Mouse (Mus musculus) intestine, embryonic 15.5 days (tissue): ENCODE data around the gene Spindoc. TPM values are rescaled to one million over a fixed set of nuclear protein-coding genes. Genes with fewer than 3 reads are reported as not detected.

Experiments
- ATAC-seq: fragments of 200-750 bp; cut with Nextera tagmentation; 2 replicates; pipeline ENCODE4 v1.8.0; 2017; ENCODE audit warnings: moderate TSS enrichment, moderate library complexity
- H3K27ac ChIP-seq: fragments of 300-500 bp; sonication (generic); 2 replicates; pipeline ENCODE4 v1.5.1; 2015; ENCODE audit warnings: mild to moderate bottlenecking, inconsistent platforms
- H3K27me3 ChIP-seq: fragments of 300-500 bp; sonication (generic); replicated peaks from 2 replicates; pipeline ENCODE4 v1.6.1; 2015; ENCODE audit warnings: inconsistent platforms
- H3K36me3 ChIP-seq: fragments of 300-500 bp; sonication (generic); 2 replicates; pipeline ENCODE4 v1.6.1; 2015; ENCODE audit warnings: inconsistent platforms
- H3K4me1 ChIP-seq: fragments of 300-500 bp; sonication (generic); replicated peaks from 2 replicates; pipeline ENCODE4 v1.6.1; 2015; ENCODE audit warnings: inconsistent platforms
- H3K4me2 ChIP-seq: fragments of 300-500 bp; sonication (generic); replicated peaks from 2 replicates; pipeline ENCODE4 v1.6.1; 2015; ENCODE audit warnings: mild to moderate bottlenecking, inconsistent platforms
- H3K4me3 ChIP-seq: fragments of 300-500 bp; sonication (generic); replicated peaks from 2 replicates; pipeline ENCODE4 v1.5.1; 2015; ENCODE audit warnings: inconsistent platforms
- H3K9ac ChIP-seq: fragments of 300-500 bp; sonication (generic); 2 replicates; pipeline ENCODE4 v1.6.1; 2015; ENCODE audit warnings: inconsistent platforms
- H3K9me3 ChIP-seq: fragments of 300-500 bp; sonication (generic); 2 replicates; pipeline ENCODE4 v1.6.1; 2016; ENCODE audit warnings: inconsistent platforms
- WGBS: fragments of 180-500 bp; shearing (Covaris S2); methylation state at CpG from one replicate; pipeline ENCODE4 v1.1.7; 2015; 5-methylcytosine and 5-hydroxymethylcytosine counted together
- polyA plus RNA-seq: library from polyadenylated mRNA; unstranded; fragments of >200 nt; fragmentation: Nextera tagmentation; extraction: Ambion mirVana; gene quantifications from 2 replicates; pipeline ENCODE4 v1.2.1, GENCODE M21; 2015

Gene Spindoc
- polyA plus RNA-seq, 1 experiment from 2014 or later, result 20.5 TPM

DNA sequence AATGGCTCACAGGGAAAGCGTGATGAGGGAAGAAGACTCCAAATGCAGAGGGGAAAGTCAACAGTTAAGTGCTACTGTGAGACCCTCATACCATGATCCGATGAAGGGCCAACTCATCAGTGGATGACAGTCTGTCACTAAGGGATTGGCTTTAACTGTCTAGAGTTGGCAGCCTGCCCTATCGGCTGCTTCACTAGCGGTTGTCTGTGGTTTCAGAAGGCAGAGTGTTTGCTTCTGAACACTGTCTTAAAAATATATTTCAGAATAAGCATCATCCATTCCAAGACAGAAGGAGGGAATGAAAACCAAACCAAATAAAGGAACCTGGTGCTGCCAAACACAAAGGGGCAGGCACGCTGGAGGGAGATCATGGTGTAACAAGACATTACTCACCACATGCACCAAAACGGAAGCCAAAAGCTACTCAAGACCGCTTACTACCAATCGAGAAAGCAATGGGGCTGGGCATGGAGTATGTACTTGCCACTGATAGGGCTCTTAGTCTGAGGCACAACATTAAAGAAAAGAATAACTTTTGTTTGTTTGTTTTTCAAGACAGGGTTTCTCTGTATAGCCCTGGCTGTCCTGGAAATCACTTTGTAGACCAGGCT, 67.7 kb downstream of the Spindoc start:
- no peaks in the 10 kb centered on the region for H3K27me3 ChIP-seq
- ATAC-seq, result no peak
- H3K4me3 ChIP-seq, result no peak overlapping the region
- WGBS, result 69% methylated on average over 8 of the region's 8 CpGs
- H3K9me3 ChIP-seq, result no peaks in the 10 kb centered on the region
- H3K27ac ChIP-seq, result no peak overlapping the region
- H3K4me2 ChIP-seq, result no peak overlapping the region
- H3K36me3 ChIP-seq, result no peaks in the 10 kb centered on the region
- no peak overlapping the region for H3K9ac ChIP-seq
- H3K4me1 ChIP-seq, result peaks cover 14% of the 10 kb centered on the region

DNA sequence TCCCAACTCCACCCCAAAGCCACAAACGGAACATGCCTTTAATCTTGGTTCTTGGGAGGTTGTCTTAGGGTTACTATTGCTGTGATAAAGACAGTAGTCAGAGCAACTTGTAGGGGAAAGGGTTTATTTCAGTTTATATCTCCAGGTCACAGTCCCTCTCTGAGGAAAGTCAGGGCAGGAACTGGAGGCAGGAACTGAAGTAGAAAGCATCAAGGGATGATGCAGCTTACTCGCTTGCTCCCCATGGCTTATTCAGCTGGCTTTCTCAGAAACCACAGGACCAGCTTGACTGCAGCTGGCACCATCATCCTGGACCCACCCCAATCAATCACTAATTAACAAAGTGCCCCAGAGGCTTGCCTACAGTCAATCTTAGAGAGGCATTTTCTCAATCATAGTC, 69.1 kb downstream of the Spindoc start:
- 83% methylated on average over 2 of the region's 2 CpGs for WGBS
- H3K4me1 ChIP-seq, result peaks cover 25% of the 10 kb centered on the region
- H3K27ac ChIP-seq, result no peak overlapping the region
- no peak overlapping the region for H3K4me3 ChIP-seq
- H3K36me3 ChIP-seq, result no peaks in the 10 kb centered on the region
- H3K9ac ChIP-seq, result no peak overlapping the region
- no peaks in the 10 kb centered on the region for H3K9me3 ChIP-seq
- no peaks in the 10 kb centered on the region for H3K27me3 ChIP-seq
- H3K4me2 ChIP-seq, result no peak overlapping the region
- no peak for ATAC-seq

DNA sequence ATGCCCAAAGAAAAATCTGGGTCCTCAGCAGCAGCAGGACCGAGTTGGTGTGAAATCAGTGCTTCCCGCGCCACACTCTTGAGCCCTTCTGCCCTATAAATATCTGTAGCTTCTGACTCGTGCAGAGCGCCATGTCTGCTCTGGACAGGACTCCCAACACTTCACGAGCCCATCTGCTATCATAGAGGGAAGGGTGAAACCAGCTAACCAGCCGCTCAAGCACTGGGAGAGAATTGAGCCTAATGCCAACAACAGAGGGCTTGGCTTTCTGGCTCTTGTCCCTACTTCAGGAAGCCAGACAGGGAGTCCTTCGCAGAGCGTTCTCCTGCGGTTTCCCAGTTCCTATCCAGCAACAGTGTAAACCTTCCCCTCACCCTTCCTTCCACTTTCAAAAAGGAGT, 71.5 kb downstream of the Spindoc start:
- ATAC-seq, result peak; percentile 16; the same call in 1 of the 2 replicates
- Histone ChIP-seq H3K4me3 (no peak overlapping the region), H3K4me1 (peaks cover 43% of the 10 kb centered on the region), H3K9me3 (no peaks in the 10 kb centered on the region), H3K36me3 (no peaks in the 10 kb centered on the region), H3K4me2 (peak overlapping the region; percentile 37), H3K27me3 (no peaks in the 10 kb centered on the region), H3K9ac (0 out of 2 replicates have a peak overlapping the region, but pooled peaks have one; percentile 4), H3K27ac (peak overlapping the region; percentile 85)
- 33% methylated on average over 10 of the region's 10 CpGs for WGBS

GRCm38 (mm10) chr19:7310704-7311103, 72.1 kb downstream of the Spindoc start:
- Histone ChIP-seq H3K4me3 (no peak overlapping the region), H3K4me1 (peaks cover 47% of the 10 kb centered on the region), H3K27ac (peak overlapping the region; percentile 85), H3K9ac (peak overlapping the region; percentile 28; the same call in 1 of the 2 replicates), H3K9me3 (no peaks in the 10 kb centered on the region), H3K4me2 (peak overlapping the region; percentile 22; the same call in 1 of the 2 replicates), H3K27me3 (no peaks in the 10 kb centered on the region), H3K36me3 (no peaks in the 10 kb centered on the region)
- 15% methylated on average over 5 of the region's 5 CpGs for WGBS
- peak; percentile 89 for ATAC-seq

DNA sequence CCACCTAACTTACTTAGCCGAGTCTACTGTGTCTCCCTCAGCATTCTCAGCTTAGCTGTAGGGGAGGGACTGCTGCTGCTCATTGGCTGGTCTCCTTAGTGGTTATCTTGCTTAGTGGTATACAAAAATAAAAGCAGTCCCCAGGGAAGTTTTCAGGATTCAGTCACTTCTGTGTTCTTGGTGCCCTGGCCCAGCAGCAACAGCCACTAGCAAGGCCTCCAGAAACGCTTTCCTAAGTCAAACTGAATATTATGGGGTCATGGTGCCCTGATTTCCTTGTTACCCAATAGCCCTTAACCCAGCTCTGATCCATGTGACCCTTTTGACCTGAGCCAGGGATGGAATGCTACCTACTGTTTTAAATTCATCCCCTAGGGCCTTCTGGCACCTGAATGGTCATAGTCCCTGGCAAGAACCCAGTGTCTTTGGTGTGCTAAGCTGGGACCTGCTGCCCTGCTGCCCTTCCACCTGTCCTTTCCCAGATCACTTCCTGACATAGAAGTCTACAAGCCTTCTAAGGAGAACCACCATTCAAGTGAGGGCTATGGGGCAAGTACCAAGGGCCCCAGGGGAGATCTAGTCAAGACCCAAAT, 73.0 kb downstream of the Spindoc start:
- H3K36me3 ChIP-seq, result no peaks in the 10 kb centered on the region
- no peaks in the 10 kb centered on the region for H3K27me3 ChIP-seq
- no peak overlapping the region for H3K4me3 ChIP-seq
- H3K27ac ChIP-seq, result peak overlapping the region; percentile 85
- peaks cover 50% of the 10 kb centered on the region for H3K4me1 ChIP-seq
- H3K9ac ChIP-seq, result no peak overlapping the region
- H3K9me3 ChIP-seq, result no peaks in the 10 kb centered on the region
- no peak for ATAC-seq
- H3K4me2 ChIP-seq, result no peak overlapping the region
- 66% methylated on average over 2 of the region's 2 CpGs for WGBS

GRCm38 (mm10) chr19:7307995-7308770, 74.6 kb downstream of the Spindoc start:
- no peak overlapping the region for H3K9ac ChIP-seq
- no peaks in the 10 kb centered on the region for H3K27me3 ChIP-seq
- whole genome bisulfite sequencing, result 37% methylated on average over 8 of the region's 8 CpGs
- peak; percentile 52 for ATAC-seq
- H3K4me3 ChIP-seq, result no peak overlapping the region
- H3K36me3 ChIP-seq, result no peaks in the 10 kb centered on the region
- peaks cover 53% of the 10 kb centered on the region for H3K4me1 ChIP-seq
- H3K4me2 ChIP-seq, result peak overlapping the region; percentile 26; the same call in 1 of the 2 replicates
- H3K27ac ChIP-seq, result peak overlapping the region; percentile 66
- H3K9me3 ChIP-seq, result no peaks in the 10 kb centered on the region

GRCm38 (mm10) chr19:7306968-7307367, 75.8 kb downstream of the Spindoc start:
- Histone ChIP-seq H3K27me3 (no peaks in the 10 kb centered on the region), H3K4me1 (peaks cover 59% of the 10 kb centered on the region), H3K27ac (no peak overlapping the region), H3K36me3 (no peaks in the 10 kb centered on the region), H3K9me3 (no peaks in the 10 kb centered on the region), H3K9ac (no peak overlapping the region), H3K4me3 (no peak overlapping the region), H3K4me2 (no peak overlapping the region)
- no peak for ATAC-seq
- WGBS, result 56% methylated on average over 3 of the region's 3 CpGs

GRCm38 (mm10) chr19:7305380-7306310, 77.1 kb downstream of the Spindoc start:
- H3K4me1 ChIP-seq, result peaks cover 56% of the 10 kb centered on the region
- no peaks in the 10 kb centered on the region for H3K36me3 ChIP-seq
- no peak for ATAC-seq
- no peak overlapping the region for H3K9ac ChIP-seq
- no peaks in the 10 kb centered on the region for H3K9me3 ChIP-seq
- 58% methylated on average over 11 of the region's 11 CpGs for WGBS
- H3K4me3 ChIP-seq, result no peak overlapping the region
- H3K27ac ChIP-seq, result no peak overlapping the region
- no peaks in the 10 kb centered on the region for H3K27me3 ChIP-seq
- no peak overlapping the region for H3K4me2 ChIP-seq

DNA sequence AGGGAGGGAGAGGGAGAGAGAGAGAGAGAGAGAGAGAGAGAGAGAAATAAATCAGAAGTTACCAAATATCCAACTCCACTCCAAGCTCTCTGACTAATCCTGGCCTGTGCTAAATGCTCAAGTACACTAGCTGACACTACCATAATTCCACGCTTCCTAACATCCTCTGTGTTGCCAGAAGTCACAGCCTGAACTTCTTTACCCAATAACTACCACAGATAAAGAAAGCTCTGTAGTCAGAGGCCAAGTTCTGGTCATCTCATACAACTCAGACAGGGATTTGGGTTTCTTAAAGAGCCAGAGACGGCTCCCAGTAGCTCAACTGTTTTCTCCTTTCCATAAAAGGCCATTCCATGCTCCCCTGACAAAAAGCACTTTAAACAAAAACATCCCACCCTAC, 78.0 kb downstream of the Spindoc start:
- Histone ChIP-seq H3K4me1 (peaks cover 48% of the 10 kb centered on the region), H3K27me3 (no peaks in the 10 kb centered on the region), H3K4me3 (no peak overlapping the region), H3K36me3 (no peaks in the 10 kb centered on the region), H3K4me2 (no peak overlapping the region), H3K9ac (no peak overlapping the region), H3K27ac (0 out of 2 replicates have a peak overlapping the region, but pooled peaks have one; percentile 4), H3K9me3 (no peaks in the 10 kb centered on the region)
- ATAC-seq, result no peak
- WGBS, result 43% methylated on average over 2 of the region's 2 CpGs
